Mouse (Mus musculus) E14TG2a.4 (cell line): ENCODE results near the gene Prdm11.
A peak's percentile ranks its signal among the peaks of the same experiment; 100 is the strongest.

Source experiments
- H3K27me3 ChIP-seq: 2 replicates; pipeline ENCODE4 v1.6.1; 2014; ENCODE audit warnings: low read length, control low read depth; ENCODE audit not compliant: insufficient read depth
- H3K36me3 ChIP-seq: 2 replicates; pipeline ENCODE4 v1.6.1; 2014; ENCODE audit warnings: low read length, control low read depth; ENCODE audit not compliant: insufficient read depth
- H3K4me1 ChIP-seq: replicated peaks from 2 replicates; pipeline ENCODE4 v1.6.1; 2014; ENCODE audit warnings: low read depth, low read length, control low read depth
- H3K4me3 ChIP-seq: replicated peaks from 2 replicates; pipeline ENCODE4 v1.5.1; 2014; ENCODE audit warnings: mild to moderate bottlenecking, low read length
- H3K9me3 ChIP-seq: 2 replicates; pipeline ENCODE4 v1.6.1; 2014; ENCODE audit warnings: low read length, control low read depth
- CTCF ChIP-seq: conservative IDR thresholded peaks from 2 replicates; pipeline ENCODE4 v1.5.1; 2014; ENCODE audit warnings: low read length
- NANOG ChIP-seq: IDR thresholded peaks from 2 replicates; pipeline ENCODE4 v1.6.1; 2014; ENCODE audit warnings: borderline replicate concordance, low read length, mixed read lengths
- POU5F1 ChIP-seq: IDR thresholded peaks from 2 replicates; pipeline ENCODE4 v1.6.1; 2014; ENCODE audit warnings: low read length, borderline replicate concordance

Gene Prdm11

DNA sequence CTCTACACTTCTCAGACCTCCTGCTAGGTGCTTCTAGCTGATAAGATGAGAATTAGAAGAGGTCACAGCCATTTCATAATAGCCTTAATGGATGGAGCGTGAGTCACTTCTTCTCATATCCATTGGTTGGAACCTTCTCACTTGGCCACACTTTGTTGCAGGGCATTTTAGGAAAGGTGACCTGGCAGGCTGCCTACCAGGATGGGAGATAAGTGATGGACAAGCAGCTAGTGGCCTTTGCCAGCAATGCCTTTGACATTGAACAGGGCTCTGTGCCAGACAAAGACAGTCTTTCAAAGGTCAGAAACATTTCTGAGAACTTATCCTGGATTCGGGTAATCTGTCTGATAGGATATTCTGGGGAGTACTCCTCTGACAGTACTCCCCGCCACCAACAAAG, 102.6 kb downstream of the Prdm11 start:
- Histone ChIP-seq H3K9me3 (peaks cover 11% of the 10 kb centered on the region), H3K4me3 (no peak overlapping the region), H3K36me3 (no peaks in the 10 kb centered on the region), H3K4me1 (peaks cover 20% of the 10 kb centered on the region), H3K27me3 (peaks cover 9% of the 10 kb centered on the region; the same call in 1 of the 2 replicates)
- TF ChIP-seq POU5F1 (no peak), NANOG (no peak), CTCF (no peak)

DNA sequence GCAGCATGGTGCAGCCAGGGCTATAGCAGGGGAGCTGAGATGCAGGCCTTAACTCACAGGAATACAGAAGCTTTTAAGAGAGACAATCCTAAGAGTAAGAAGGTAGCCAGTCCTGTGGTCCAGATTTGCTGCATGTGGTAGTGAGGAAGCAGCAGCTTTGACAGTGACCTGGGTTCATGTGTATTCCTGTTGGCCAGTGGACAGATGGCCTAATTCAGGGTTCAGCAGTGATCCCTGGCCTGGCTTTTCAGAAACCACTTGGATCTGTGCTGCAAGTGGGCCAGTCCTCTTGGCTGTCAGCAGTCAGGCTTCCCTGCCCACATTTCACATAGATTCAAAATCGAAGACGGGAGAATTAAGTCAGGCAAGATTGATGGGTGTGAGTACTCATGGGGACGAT, 104.5 kb downstream of the Prdm11 start:
- TF ChIP-seq CTCF (no peak), NANOG (no peak), POU5F1 (no peak)
- no peaks in the 10 kb centered on the region for H3K36me3 ChIP-seq
- H3K9me3 ChIP-seq: peaks cover 17% of the 10 kb centered on the region
- peaks cover 7% of the 10 kb centered on the region; the same call in 1 of the 2 replicates for H3K27me3 ChIP-seq
- no peak overlapping the region for H3K4me3 ChIP-seq
- H3K4me1 ChIP-seq: peaks cover 18% of the 10 kb centered on the region

DNA sequence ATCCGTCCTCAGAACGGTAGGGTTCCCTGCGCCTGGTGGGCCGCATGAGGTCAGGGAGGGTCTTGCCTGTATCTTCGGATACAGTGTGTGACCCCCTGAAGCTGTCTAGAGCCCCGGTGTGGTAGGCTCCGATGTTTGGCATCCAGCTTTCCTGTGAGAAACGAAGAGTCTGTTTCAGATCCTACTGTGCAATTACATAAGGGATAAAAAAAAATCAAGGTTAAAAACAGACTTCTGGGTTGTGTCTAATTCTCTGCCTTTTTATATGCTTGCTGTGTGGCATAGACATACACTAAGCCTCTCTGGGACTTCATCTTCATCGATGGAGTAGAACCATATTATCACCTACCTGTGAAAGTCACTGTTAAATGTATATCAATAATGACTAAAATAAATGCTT, 105.0 kb downstream of the Prdm11 start:
- TF ChIP-seq CTCF: no peak
- no peak for TF ChIP-seq POU5F1
- TF ChIP-seq NANOG: no peak
- Histone ChIP-seq H3K9me3 (peaks cover 17% of the 10 kb centered on the region), H3K4me1 (peaks cover 19% of the 10 kb centered on the region), H3K36me3 (no peaks in the 10 kb centered on the region), H3K4me3 (no peak overlapping the region), H3K27me3 (peaks cover 4% of the 10 kb centered on the region; the same call in 1 of the 2 replicates)

DNA sequence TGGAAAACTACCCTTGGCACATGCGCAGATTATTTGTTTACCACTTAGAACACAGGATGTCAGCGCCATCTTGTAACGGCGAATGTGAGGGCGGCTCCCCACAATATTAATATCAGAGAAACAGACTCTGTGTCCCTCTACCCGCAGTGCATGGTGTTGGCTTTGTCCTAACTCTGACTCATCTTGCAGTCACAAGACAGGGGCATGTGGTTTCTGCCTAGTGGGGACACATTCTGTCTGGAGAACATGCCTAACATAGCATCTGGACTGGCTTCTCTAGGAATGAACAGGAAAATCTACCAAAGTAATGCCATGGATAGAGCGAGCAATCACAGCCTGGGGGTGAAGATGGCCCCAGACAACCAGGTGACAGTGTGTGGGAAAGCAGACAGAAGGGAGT, 107.1 kb downstream of the Prdm11 start:
- Histone ChIP-seq H3K27me3 (peaks cover 3% of the 10 kb centered on the region; the same call in 1 of the 2 replicates), H3K36me3 (no peaks in the 10 kb centered on the region), H3K4me1 (peaks cover 33% of the 10 kb centered on the region), H3K4me3 (no peak overlapping the region), H3K9me3 (peaks cover 17% of the 10 kb centered on the region)
- TF ChIP-seq POU5F1 (no peak), NANOG (no peak), CTCF (no peak)

DNA sequence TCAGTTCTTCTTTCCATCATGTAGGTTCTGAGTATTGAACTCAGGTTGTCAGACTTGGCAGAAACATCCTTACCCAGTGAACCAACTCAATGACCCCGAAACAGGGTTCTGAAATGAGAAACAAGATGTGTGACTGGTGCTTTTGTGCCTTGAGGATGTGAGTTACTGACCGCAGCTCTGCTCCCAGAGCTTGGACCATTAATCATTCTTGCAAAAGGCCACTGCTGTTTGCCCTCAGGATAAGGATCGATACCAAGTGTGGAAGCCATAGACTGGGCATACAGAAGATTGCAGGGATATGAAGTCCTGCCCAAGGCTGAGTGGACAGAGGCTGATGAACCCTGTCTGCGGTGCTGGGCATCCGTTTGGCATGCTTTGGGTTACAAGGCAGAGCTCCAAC, 107.9 kb downstream of the Prdm11 start:
- Histone ChIP-seq H3K36me3 (no peaks in the 10 kb centered on the region), H3K9me3 (peaks cover 17% of the 10 kb centered on the region), H3K4me1 (peaks cover 40% of the 10 kb centered on the region), H3K4me3 (no peak overlapping the region), H3K27me3 (peaks cover 3% of the 10 kb centered on the region; the same call in 1 of the 2 replicates)
- TF ChIP-seq NANOG (no peak), CTCF (no peak), POU5F1 (no peak)

- Histone ChIP-seq H3K27me3 (no peaks in the 10 kb centered on the region; the same call in 1 of the 2 replicates), H3K4me1 (peaks cover 45% of the 10 kb centered on the region), H3K9me3 (peaks cover 17% of the 10 kb centered on the region), H3K36me3 (no peaks in the 10 kb centered on the region), H3K4me3 (no peak overlapping the region)
- no peak for TF ChIP-seq POU5F1
- no peak for TF ChIP-seq NANOG
- TF ChIP-seq CTCF: no peak
Measured at GRCm38 (mm10) chr2:92935483-92935882, 110.5 kb downstream of the Prdm11 start.

DNA sequence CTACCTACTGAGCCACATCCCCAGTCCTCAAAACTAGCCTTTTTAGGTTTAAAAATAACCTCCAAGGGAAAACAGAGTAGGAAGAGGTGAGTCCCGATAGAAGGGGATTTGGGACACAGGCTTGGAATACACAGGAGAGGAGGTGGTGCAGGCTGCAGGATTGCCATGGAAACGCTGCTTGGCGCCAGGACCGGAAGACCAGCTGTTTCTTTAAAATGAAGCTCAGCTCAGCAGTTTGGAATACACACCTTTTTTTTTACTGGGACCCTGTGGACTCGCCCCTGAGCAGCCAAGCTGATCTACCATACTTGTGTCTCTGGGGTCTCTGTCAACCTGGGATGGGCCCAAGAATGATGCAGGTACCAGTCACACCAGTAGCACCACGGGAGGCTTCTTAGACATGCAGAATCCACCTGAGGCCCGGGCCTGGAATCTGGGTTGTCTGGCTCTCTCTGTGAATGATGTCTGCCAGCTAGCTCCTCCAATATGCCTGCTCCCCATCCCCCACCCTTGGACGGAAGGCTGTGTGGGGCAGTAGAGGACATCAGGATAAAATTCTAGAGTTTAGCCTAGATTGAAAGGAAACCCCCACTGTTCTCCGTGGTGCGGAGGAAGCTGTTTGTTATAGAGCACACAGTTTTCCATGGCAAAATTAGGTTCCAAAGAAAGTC, 111.5 kb downstream of the Prdm11 start:
- H3K27me3 ChIP-seq: no peaks in the 10 kb centered on the region
- H3K9me3 ChIP-seq: peaks cover 14% of the 10 kb centered on the region
- peak overlapping the region; percentile 20; the same call in 1 of the 2 replicates for H3K4me3 ChIP-seq
- H3K36me3 ChIP-seq: no peaks in the 10 kb centered on the region
- TF ChIP-seq NANOG (no peak), CTCF (no peak), POU5F1 (no peak)
- peaks cover 55% of the 10 kb centered on the region for H3K4me1 ChIP-seq

DNA sequence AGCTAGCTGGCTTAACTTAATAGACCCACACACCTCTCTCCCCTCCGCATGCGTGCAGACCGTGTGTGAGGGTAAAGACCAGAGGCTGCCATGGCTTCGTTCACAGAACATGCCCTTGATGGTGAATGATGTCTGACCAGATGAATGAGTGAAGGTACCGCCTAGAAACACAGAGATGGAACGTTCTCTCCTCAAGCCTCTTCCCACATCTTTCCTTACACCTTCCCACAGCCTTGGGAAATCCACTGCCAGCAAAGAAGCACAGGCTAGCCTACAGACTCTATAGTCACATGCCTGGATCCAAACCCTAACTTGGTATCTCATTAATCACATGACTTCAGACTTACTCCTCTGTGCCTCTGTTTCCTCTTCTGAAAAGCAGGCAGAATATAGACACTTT, 112.6 kb downstream of the Prdm11 start:
- H3K9me3 ChIP-seq: peaks cover 6% of the 10 kb centered on the region
- no peak for TF ChIP-seq NANOG
- no peak for TF ChIP-seq CTCF
- no peak for TF ChIP-seq POU5F1

GRCm38 (mm10) chr2:92931061-92931460, 114.9 kb downstream of the Prdm11 start:
- no peaks in the 10 kb centered on the region for H3K9me3 ChIP-seq
- TF ChIP-seq NANOG (no peak), CTCF (no peak), POU5F1 (no peak)
- peaks cover 53% of the 10 kb centered on the region for H3K4me1 ChIP-seq
- H3K36me3 ChIP-seq: no peaks in the 10 kb centered on the region
- peaks cover 4% of the 10 kb centered on the region; the same call in 1 of the 2 replicates for H3K27me3 ChIP-seq
- H3K4me3 ChIP-seq: no peak overlapping the region

More for the DNA sequence above, 112.6 kb downstream of the Prdm11 start:
- peaks cover 60% of the 10 kb centered on the region for H3K4me1 ChIP-seq
- no peaks in the 10 kb centered on the region for H3K27me3 ChIP-seq
- H3K4me3 ChIP-seq: no peak overlapping the region
- H3K36me3 ChIP-seq: no peaks in the 10 kb centered on the region
